In the genomic region with DNA sequence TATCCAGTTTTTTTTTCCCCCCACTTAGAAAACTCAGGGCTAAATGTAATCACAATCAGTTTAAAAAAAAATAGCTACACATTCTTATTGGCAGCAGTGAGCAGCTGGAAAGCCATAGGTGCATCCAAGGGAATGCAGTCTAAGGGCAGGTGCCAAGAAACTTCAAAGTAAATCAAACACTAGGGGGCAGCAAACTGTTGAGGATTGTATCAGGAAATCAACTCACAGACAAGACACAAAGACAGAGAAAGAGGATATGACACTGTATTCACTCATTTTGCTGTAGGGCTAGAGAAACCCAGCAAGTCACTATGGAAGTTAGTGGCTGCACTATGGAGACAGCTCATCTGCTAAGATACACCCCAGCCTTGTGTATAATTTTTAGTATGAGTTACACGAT, we compare ENCODE assay signal across 8 mouse cellular contexts. TPM values are rescaled to one million over a fixed set of nuclear protein-coding genes. Genes with fewer than 3 reads are reported as not detected.
A peak's percentile ranks its signal among the peaks of the same experiment; 100 is the strongest.
DNase-seq lines count a peak whose midpoint lies in the region; TF ChIP-seq lines count a peak whose summit lies in the region.
"Had no signal": no experiment of that assay in that cellular context is flagged by ENCODE, and none has a peak within 500 bp of the region (broad histone marks: within the 10 kb centered on the region; RNA-seq: fewer than 3 reads in every experiment).

No protein-coding gene starts in this region.

- no peaks in the 10 kb centered on the region for H3K27me3 ChIP-seq in cerebellum, adult 2 months (ENCODE audit: control insufficient read depth, insufficient read depth, low read length)
- H3K27me3 ChIP-seq: heart, embryonic 13.5 days had no signal

- DNase-seq in CD4-positive, CD25-positive, alpha-beta regulatory T cell, adult 2 months (ENCODE audit: low read depth, low spot score), result peak; percentile 89
- peak; percentile 88 for DNase-seq in MN1 (ENCODE audit: low spot score)
- DNase-seq in cerebellum, adult 2 months, result peak; percentile 54 to 82
- peak; percentile 39 for DNase-seq in gastrocnemius, postnatal 25 days
- peak; percentile 45 to 57 for DNase-seq in kidney, postnatal 4 days
- DNase-seq in lung, postnatal 10 days, result peak; percentile 83
- DNase-seq in right cerebral cortex, adult 18-20 months, result peak; percentile 75

- H3K27ac ChIP-seq in cerebellum, adult 2 months (ENCODE audit: insufficient read depth, low read length), result no peak overlapping the region
- H3K27ac ChIP-seq: heart, embryonic 13.5 days had no signal

- H3K4me1 ChIP-seq in cerebellum, adult 2 months (ENCODE audit: control insufficient read depth, insufficient read depth, low read length), result no peaks in the 10 kb centered on the region; the same call in 1 of the 2 replicates

- H3K4me3 ChIP-seq in cerebellum, adult 2 months (replicated peaks; ENCODE audit: insufficient read depth, low read depth, low read length), result no peak overlapping the region
- H3K4me3 ChIP-seq: heart, embryonic 13.5 days had no signal

- 55% methylated on average over 1 of the region's 1 CpGs for WGBS in cerebellum, adult 2 months

- peak; percentile 13; the same call in 1 of the 2 replicates for TF ChIP-seq CTCF in cerebellum, adult 2 months (IDR thresholded peaks at IDR 0.05; ENCODE audit: borderline replicate concordance, insufficient read depth, low read depth, low read length)

- no peak for TF ChIP-seq POLR2A in cerebellum, adult 2 months (IDR thresholded peaks at IDR 0.05; ENCODE audit: borderline replicate concordance, insufficient read depth, low read length)

RNA-seq across cellular contexts. Expression of gene Slc39a10, which starts 42.9 kb away (rescaled TPM):
- 32.6 and 34.3 TPM in 2 replicates for polyA plus RNA-seq in cerebellum, adult 2 months (2012; rRNA removed)
- total RNA-seq in gastrocnemius, postnatal 25 days (2021), result 1 to 10 TPM; 5.7 to 6.5 TPM

Comparison
In these comparisons a context has a peak if more than half of its experiments do, and no peak if none do; other contexts are left out.
1. DNase-seq: peak in every context shown above with its lines; median percentile 89 in CD4-positive, CD25-positive, alpha-beta regulatory T cell, adult 2 months; 88 in MN1; 83 in lung, postnatal 10 days; 75 in right cerebral cortex, adult 18-20 months; 68 in cerebellum, adult 2 months; 51 in kidney, postnatal 4 days; 39 in gastrocnemius, postnatal 25 days.